Mouse (Mus musculus) heart, embryonic 16.5 days (tissue): ENCODE data around the gene Ak9. TPM values are rescaled to one million over a fixed set of nuclear protein-coding genes. Genes with fewer than 3 reads are reported as not detected.

ENCODE experiments used
- ATAC-seq: fragments of 200-750 bp; cut with Nextera tagmentation; replicated peaks from 2 replicates; pipeline ENCODE4 v1.8.0; 2017; ENCODE audit warnings: moderate number of reproducible peaks; ENCODE audit not compliant: insufficient read depth, low FRiP score; ENCODE audit errors: extremely low read depth
- H3K27ac ChIP-seq: fragments of 300-500 bp; sonication (generic); 2 replicates; pipeline ENCODE4 v1.5.1; 2014; ENCODE audit warnings: mild to moderate bottlenecking, low read length, control low read depth, moderate library complexity
- H3K27me3 ChIP-seq: fragments of 300-500 bp; sonication (generic); 2 replicates; pipeline ENCODE4 v1.6.1; 2014; ENCODE audit warnings: low read length, mixed read lengths; ENCODE audit not compliant: control insufficient read depth, insufficient read depth
- H3K36me3 ChIP-seq: fragments of 300-500 bp; sonication (generic); 2 replicates; pipeline ENCODE4 v1.6.1; 2014; ENCODE audit not compliant: control insufficient read depth, insufficient read depth
- H3K4me1 ChIP-seq: fragments of 300-500 bp; sonication (generic); 2 replicates; pipeline ENCODE4 v1.6.1; 2014; ENCODE audit warnings: low read length, mixed read lengths; ENCODE audit not compliant: control insufficient read depth, insufficient read depth
- H3K4me2 ChIP-seq: fragments of 300-500 bp; sonication (generic); 2 replicates; pipeline ENCODE4 v1.6.1; 2014; ENCODE audit warnings: low read depth, mild to moderate bottlenecking, control low read depth, low read length
- H3K4me3 ChIP-seq: fragments of 300-500 bp; sonication (generic); 2 replicates; pipeline ENCODE4 v1.5.1; 2014; ENCODE audit warnings: mild to moderate bottlenecking, control low read depth, low read length
- H3K9ac ChIP-seq: fragments of 300-500 bp; sonication (generic); 2 replicates; pipeline ENCODE4 v1.6.1; 2014; ENCODE audit warnings: low read length, control low read depth
- H3K9me3 ChIP-seq: fragments of 300-500 bp; sonication (generic); replicated peaks from 2 replicates; pipeline ENCODE4 v1.6.1; 2016; ENCODE audit warnings: low read length; ENCODE audit not compliant: control insufficient read depth
- WGBS: fragments of 180-500 bp; shearing (Covaris S2); extraction: QIAGEN DNeasy Blood & Tissue Kit; methylation state at CpG from one replicate; pipeline ENCODE4 v1.1.7; 2014; 5-methylcytosine and 5-hydroxymethylcytosine counted together
- polyA plus RNA-seq: library from polyadenylated mRNA; unstranded; fragments of >200 nt; fragmentation: Nextera tagmentation; extraction: Ambion mirVana; gene quantifications from 2 replicates; pipeline ENCODE4 v1.2.1, GENCODE M21; 2015

Gene Ak9
- polyA plus RNA-seq, 1 experiment from 2014 or later, result 0.26 TPM

DNA sequence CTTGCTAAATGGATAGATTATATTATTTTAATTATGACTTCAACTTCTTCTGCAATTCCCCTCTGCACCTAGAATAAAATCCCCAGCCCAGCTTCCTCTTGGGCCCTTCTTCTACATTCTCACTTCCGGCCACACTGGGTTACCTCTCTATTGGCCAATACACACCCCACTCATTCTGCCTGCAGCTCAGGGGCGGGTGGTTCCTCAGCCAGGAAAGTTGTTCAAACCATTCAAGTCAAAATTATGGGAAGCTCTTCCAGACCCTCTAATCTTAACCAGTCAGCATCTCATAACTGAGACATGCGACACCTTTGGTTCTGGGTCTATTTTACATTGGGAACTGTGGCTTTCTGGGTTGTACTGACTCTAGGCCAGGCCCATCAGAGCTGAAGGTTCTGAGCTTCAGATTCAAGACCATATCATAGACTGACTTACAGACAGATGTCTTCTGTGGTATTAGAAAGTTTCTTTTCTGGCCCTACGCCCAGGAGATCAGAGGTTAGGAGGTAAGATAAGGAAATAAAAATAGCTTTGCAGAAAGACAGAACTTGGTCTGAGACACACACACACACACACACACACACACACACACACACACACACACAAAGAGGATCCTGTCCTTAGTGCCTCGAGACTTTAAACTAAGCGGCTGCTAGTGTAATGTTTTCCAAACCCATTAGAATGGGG lies 170.1 kb downstream of the Ak9 start:
- ATAC-seq, result peak; percentile 24; the same call in 1 of the 2 replicates
- H3K9me3 ChIP-seq, result no peaks in the 10 kb centered on the region
- H3K27me3 ChIP-seq, result no peaks in the 10 kb centered on the region
- H3K27ac ChIP-seq, result peak overlapping the region; percentile 90
- 28% methylated on average over 6 of the region's 6 CpGs for WGBS
- H3K4me3 ChIP-seq, result no peak overlapping the region
- no peak overlapping the region for H3K4me2 ChIP-seq
- H3K4me1 ChIP-seq, result peaks cover 44% of the 10 kb centered on the region
- H3K36me3 ChIP-seq, result peaks cover 2% of the 10 kb centered on the region; the same call in 1 of the 2 replicates
- H3K9ac ChIP-seq, result no peak overlapping the region

GRCm38 (mm10) chr10:41474981-41475391 lies 171.2 kb downstream of the Ak9 start:
- Histone ChIP-seq H3K36me3 (peaks cover 12% of the 10 kb centered on the region), H3K9me3 (no peaks in the 10 kb centered on the region), H3K4me3 (no peak overlapping the region), H3K4me2 (peak overlapping the region; percentile 89; the same call in 1 of the 2 replicates), H3K9ac (peak overlapping the region; percentile 51), H3K27ac (peak overlapping the region; percentile 90), H3K4me1 (peaks cover 44% of the 10 kb centered on the region), H3K27me3 (no peaks in the 10 kb centered on the region)
- WGBS, result 43% methylated on average over 1 of the region's 1 CpGs
- no peak for ATAC-seq

GRCm38 (mm10) chr10:41476171-41477017 lies 172.6 kb downstream of the Ak9 start, which contains the start of gene Mical1:
Gene Mical1 (plus strand): TSS chr10:41476314.
- H3K27ac ChIP-seq, result peak within 1 kb of the TSS; percentile 90
- WGBS, result under 1% methylated on average over 35 of the region's 35 CpGs
- no peaks in the 10 kb centered on the region for H3K9me3 ChIP-seq
- H3K4me3 ChIP-seq, result peak within 1 kb of the TSS; percentile 72
- H3K27me3 ChIP-seq, result no peaks in the 10 kb centered on the region
- peaks cover 15% of the 10 kb centered on the region for H3K36me3 ChIP-seq
- ATAC-seq, result peak; percentile 69
- peaks cover 56% of the 10 kb centered on the region for H3K4me1 ChIP-seq
- H3K9ac ChIP-seq, result peak within 1 kb of the TSS; percentile 87
- H3K4me2 ChIP-seq, result peak within 1 kb of the TSS; percentile 89

GRCm38 (mm10) chr10:41477018-41477277 lies 173.2 kb downstream of the Ak9 start:
- ATAC-seq, result no peak
- Histone ChIP-seq H3K9ac (peak overlapping the region; percentile 87), H3K4me2 (peak overlapping the region; percentile 89), H3K27ac (peak overlapping the region; percentile 90), H3K9me3 (no peaks in the 10 kb centered on the region), H3K27me3 (no peaks in the 10 kb centered on the region), H3K4me1 (peaks cover 57% of the 10 kb centered on the region), H3K36me3 (peaks cover 20% of the 10 kb centered on the region), H3K4me3 (peak overlapping the region; percentile 72)
- WGBS, result under 1% methylated on average over 9 of the region's 9 CpGs

- 4% methylated on average over 20 of the region's 20 CpGs for whole genome bisulfite sequencing
- no peaks in the 10 kb centered on the region for H3K9me3 ChIP-seq
- H3K4me1 ChIP-seq, result peaks cover 52% of the 10 kb centered on the region
- peak overlapping the region; percentile 90 for H3K27ac ChIP-seq
- H3K4me2 ChIP-seq, result peak overlapping the region; percentile 89
- H3K27me3 ChIP-seq, result no peaks in the 10 kb centered on the region
- H3K36me3 ChIP-seq, result peaks cover 24% of the 10 kb centered on the region
- H3K4me3 ChIP-seq, result peak overlapping the region; percentile 72
- peak; percentile 47 for ATAC-seq
- peak overlapping the region; percentile 87 for H3K9ac ChIP-seq
Measured at GRCm38 (mm10) chr10:41477278-41478181, 173.8 kb downstream of the Ak9 start.

DNA sequence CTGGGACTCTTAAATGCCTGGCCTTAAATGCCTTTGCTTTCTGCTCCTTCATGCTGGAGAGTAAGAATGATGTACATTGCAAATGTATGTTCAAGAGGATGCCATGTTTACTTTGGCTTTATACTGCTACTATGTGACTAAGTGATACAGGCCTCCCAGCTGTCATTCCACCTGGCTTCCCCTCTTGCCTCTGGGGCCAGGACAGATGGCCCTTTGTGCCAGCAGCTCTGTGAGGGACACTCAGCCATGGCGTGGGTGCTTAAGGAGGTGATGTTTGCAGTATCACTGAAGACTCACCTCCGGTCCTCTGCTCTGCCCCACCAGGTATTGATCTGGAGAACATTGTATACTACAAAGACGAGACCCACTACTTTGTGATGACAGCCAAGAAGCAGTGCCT lies 176.2 kb downstream of the Ak9 start:
- no peak for ATAC-seq
- no peaks in the 10 kb centered on the region for H3K27me3 ChIP-seq
- no peak overlapping the region for H3K4me2 ChIP-seq
- 87% methylated on average over 3 of the region's 3 CpGs for WGBS
- H3K27ac ChIP-seq, result no peak overlapping the region
- H3K4me3 ChIP-seq, result no peak overlapping the region
- H3K9ac ChIP-seq, result no peak overlapping the region
- no peaks in the 10 kb centered on the region for H3K9me3 ChIP-seq
- peaks cover 35% of the 10 kb centered on the region for H3K4me1 ChIP-seq
- peaks cover 40% of the 10 kb centered on the region for H3K36me3 ChIP-seq

- Histone ChIP-seq H3K27me3 (no peaks in the 10 kb centered on the region), H3K36me3 (peaks cover 51% of the 10 kb centered on the region), H3K4me3 (no peak overlapping the region), H3K9ac (peak overlapping the region; percentile 32), H3K4me1 (peaks cover 26% of the 10 kb centered on the region), H3K9me3 (no peaks in the 10 kb centered on the region), H3K27ac (no peak overlapping the region), H3K4me2 (no peak overlapping the region; the same call in 1 of the 2 replicates)
- ATAC-seq, result no peak
- 54% methylated on average over 33 of the region's 33 CpGs for WGBS
Measured at GRCm38 (mm10) chr10:41480938-41481880, 177.4 kb downstream of the Ak9 start.

- Histone ChIP-seq H3K27me3 (no peaks in the 10 kb centered on the region), H3K36me3 (peaks cover 61% of the 10 kb centered on the region), H3K4me1 (peaks cover 23% of the 10 kb centered on the region), H3K4me3 (no peak overlapping the region), H3K27ac (no peak overlapping the region), H3K9me3 (no peaks in the 10 kb centered on the region), H3K4me2 (no peak overlapping the region), H3K9ac (no peak overlapping the region)
- 87% methylated on average over 7 of the region's 7 CpGs for WGBS
- ATAC-seq, result no peak
Measured at GRCm38 (mm10) chr10:41482446-41482845, 178.7 kb downstream of the Ak9 start.
